Mouse (Mus musculus): ENCODE results near the gene Ankrd23. TPM values are rescaled to one million over a fixed set of nuclear protein-coding genes. Genes with fewer than 3 reads are reported as not detected.

Ankrd23 gene
- total and polyA plus RNA-seq, 2 experiments from 2014 or later, result 34.2 to 93.8 TPM

GRCm38 (mm10) chr1:36518259-36518658, 18.4 kb downstream of the Ankrd23 start:
- H3K9me3 ChIP-seq (replicated peaks; ENCODE audit: control insufficient read depth, low read length), result no peaks in the 10 kb centered on the region
- H3K27ac ChIP-seq (ENCODE audit: low read depth), result no peak overlapping the region
- ATAC-seq (ENCODE audit: insufficient read depth, low read depth) (peak; percentile 39; the same call in 1 of the 2 replicates), DNase-seq (ENCODE audit: low spot score) (no peak)
- H3K4me3 ChIP-seq (ENCODE audit: low read depth, low read length), result no peak overlapping the region
- H3K9ac ChIP-seq (replicated peaks; ENCODE audit: low read depth, low read length), result no peak overlapping the region; the same call in 1 of the 2 replicates
- no peaks in the 10 kb centered on the region for H3K27me3 ChIP-seq (ENCODE audit: control insufficient read depth, insufficient read depth, low read length)
- no peak for TF ChIP-seq CTCF (IDR thresholded peaks at IDR 0.05; ENCODE audit: low read depth)
- TF ChIP-seq EP300 (IDR thresholded peaks at IDR 0.05; ENCODE audit: low read depth), result no peak
- 52% methylated on average over 3 of the region's 3 CpGs for WGBS
- H3K36me3 ChIP-seq (replicated peaks; ENCODE audit: control insufficient read depth, insufficient read depth, low read length), result peaks cover 66% of the 10 kb centered on the region
- H3K4me2 ChIP-seq (ENCODE audit: low read depth, low read length), result no peak overlapping the region
- peaks cover 20% of the 10 kb centered on the region for H3K4me1 ChIP-seq (ENCODE audit: control insufficient read depth, insufficient read depth)

GRCm38 (mm10) chr1:36513718-36514117, 23.0 kb downstream of the Ankrd23 start:
- DNase-seq (ENCODE audit: low spot score), result no peak
- Histone ChIP-seq H3K9me3 (replicated peaks; ENCODE audit: control insufficient read depth, low read length) (no peaks in the 10 kb centered on the region), H3K27me3 (ENCODE audit: control insufficient read depth, insufficient read depth, low read length) (no peaks in the 10 kb centered on the region), H3K27ac (ENCODE audit: low read depth) (no peak overlapping the region), H3K4me3 (ENCODE audit: low read depth, low read length) (peak overlapping the region; percentile 92), H3K9ac (replicated peaks; ENCODE audit: low read depth, low read length) (no peak overlapping the region), H3K36me3 (replicated peaks; ENCODE audit: control insufficient read depth, insufficient read depth, low read length) (peaks cover 22% of the 10 kb centered on the region; the same call in 1 of the 2 replicates), H3K4me1 (ENCODE audit: control insufficient read depth, insufficient read depth) (peaks cover 20% of the 10 kb centered on the region), H3K4me2 (ENCODE audit: low read depth, low read length) (peak overlapping the region; percentile 99)
- WGBS, result 53% methylated on average over 2 of the region's 2 CpGs
- no peak for TF ChIP-seq EP300 (IDR thresholded peaks at IDR 0.05; ENCODE audit: low read depth)
- peak; percentile 45 for TF ChIP-seq CTCF (IDR thresholded peaks at IDR 0.05; ENCODE audit: low read depth)
- no peak for ATAC-seq (ENCODE audit: insufficient read depth, low read depth)

DNA sequence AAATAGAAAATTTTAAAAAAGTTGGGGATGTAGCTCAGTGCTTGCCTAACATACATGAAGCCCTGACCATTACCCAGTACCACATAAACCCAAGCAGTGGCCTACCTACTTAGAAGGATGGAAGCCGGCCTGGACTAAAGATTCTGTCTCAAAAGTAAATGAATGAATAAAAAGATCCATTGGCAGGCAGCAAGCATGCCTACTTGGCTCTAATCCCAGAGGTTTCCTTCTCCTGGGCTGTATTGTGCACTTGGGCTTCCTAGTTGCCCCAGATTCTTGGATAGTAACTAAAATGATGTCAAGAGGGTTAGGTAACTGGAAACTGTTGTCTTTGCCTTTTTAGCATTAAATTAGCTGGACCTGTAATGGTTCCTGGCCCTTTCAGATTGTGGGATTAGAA, 23.4 kb downstream of the Ankrd23 start:
- 4% methylated on average over 1 of the region's 1 CpGs for WGBS
- TF ChIP-seq CTCF (IDR thresholded peaks at IDR 0.05; ENCODE audit: low read depth), result no peak
- TF ChIP-seq EP300 (IDR thresholded peaks at IDR 0.05; ENCODE audit: low read depth), result no peak
- H3K27ac ChIP-seq (ENCODE audit: low read depth), result peak overlapping the region; percentile 99
- peaks cover 18% of the 10 kb centered on the region; the same call in 1 of the 2 replicates for H3K36me3 ChIP-seq (replicated peaks; ENCODE audit: control insufficient read depth, insufficient read depth, low read length)
- no peak for ATAC-seq (ENCODE audit: insufficient read depth, low read depth)
- H3K9me3 ChIP-seq (replicated peaks; ENCODE audit: control insufficient read depth, low read length), result no peaks in the 10 kb centered on the region
- no peaks in the 10 kb centered on the region for H3K27me3 ChIP-seq (ENCODE audit: control insufficient read depth, insufficient read depth, low read length)
- no peak for DNase-seq (ENCODE audit: low spot score)
- H3K9ac ChIP-seq (replicated peaks; ENCODE audit: low read depth, low read length), result peak overlapping the region; percentile 87
- peak overlapping the region; percentile 99 for H3K4me2 ChIP-seq (ENCODE audit: low read depth, low read length)
- peak overlapping the region; percentile 92 for H3K4me3 ChIP-seq (ENCODE audit: low read depth, low read length)
- H3K4me1 ChIP-seq (ENCODE audit: control insufficient read depth, insufficient read depth), result peaks cover 20% of the 10 kb centered on the region

DNA sequence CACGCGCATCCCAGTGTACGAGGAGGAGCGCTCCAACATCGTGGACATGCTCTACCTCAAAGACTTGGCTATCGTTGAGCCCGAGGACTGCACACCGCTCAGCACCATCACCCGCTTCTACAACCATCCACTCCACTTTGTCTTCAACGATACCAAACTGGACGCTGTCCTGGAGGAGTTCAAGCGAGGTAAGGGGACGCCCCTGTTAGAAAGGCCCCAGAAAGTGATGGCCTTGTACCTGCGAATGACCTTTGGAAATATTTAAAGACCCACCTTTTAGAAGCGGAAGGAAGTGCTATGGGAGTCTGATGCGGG, 23.8 kb downstream of the Ankrd23 start:
- no peak for ATAC-seq (ENCODE audit: insufficient read depth, low read depth)
- Histone ChIP-seq H3K4me1 (ENCODE audit: control insufficient read depth, insufficient read depth) (peaks cover 20% of the 10 kb centered on the region), H3K9me3 (replicated peaks; ENCODE audit: control insufficient read depth, low read length) (no peaks in the 10 kb centered on the region), H3K36me3 (replicated peaks; ENCODE audit: control insufficient read depth, insufficient read depth, low read length) (peaks cover 15% of the 10 kb centered on the region; the same call in 1 of the 2 replicates), H3K4me2 (ENCODE audit: low read depth, low read length) (peak overlapping the region; percentile 99), H3K27me3 (ENCODE audit: control insufficient read depth, insufficient read depth, low read length) (no peaks in the 10 kb centered on the region), H3K4me3 (ENCODE audit: low read depth, low read length) (peak overlapping the region; percentile 92), H3K27ac (ENCODE audit: low read depth) (peak overlapping the region; percentile 99), H3K9ac (replicated peaks; ENCODE audit: low read depth, low read length) (peak overlapping the region; percentile 87)
- 2% methylated on average over 16 of the region's 16 CpGs for WGBS
- DNase-seq (ENCODE audit: low spot score), result no peak
- TF ChIP-seq CTCF (IDR thresholded peaks at IDR 0.05; ENCODE audit: low read depth) (no peak), EP300 (IDR thresholded peaks at IDR 0.05; ENCODE audit: low read depth) (no peak)

DNA sequence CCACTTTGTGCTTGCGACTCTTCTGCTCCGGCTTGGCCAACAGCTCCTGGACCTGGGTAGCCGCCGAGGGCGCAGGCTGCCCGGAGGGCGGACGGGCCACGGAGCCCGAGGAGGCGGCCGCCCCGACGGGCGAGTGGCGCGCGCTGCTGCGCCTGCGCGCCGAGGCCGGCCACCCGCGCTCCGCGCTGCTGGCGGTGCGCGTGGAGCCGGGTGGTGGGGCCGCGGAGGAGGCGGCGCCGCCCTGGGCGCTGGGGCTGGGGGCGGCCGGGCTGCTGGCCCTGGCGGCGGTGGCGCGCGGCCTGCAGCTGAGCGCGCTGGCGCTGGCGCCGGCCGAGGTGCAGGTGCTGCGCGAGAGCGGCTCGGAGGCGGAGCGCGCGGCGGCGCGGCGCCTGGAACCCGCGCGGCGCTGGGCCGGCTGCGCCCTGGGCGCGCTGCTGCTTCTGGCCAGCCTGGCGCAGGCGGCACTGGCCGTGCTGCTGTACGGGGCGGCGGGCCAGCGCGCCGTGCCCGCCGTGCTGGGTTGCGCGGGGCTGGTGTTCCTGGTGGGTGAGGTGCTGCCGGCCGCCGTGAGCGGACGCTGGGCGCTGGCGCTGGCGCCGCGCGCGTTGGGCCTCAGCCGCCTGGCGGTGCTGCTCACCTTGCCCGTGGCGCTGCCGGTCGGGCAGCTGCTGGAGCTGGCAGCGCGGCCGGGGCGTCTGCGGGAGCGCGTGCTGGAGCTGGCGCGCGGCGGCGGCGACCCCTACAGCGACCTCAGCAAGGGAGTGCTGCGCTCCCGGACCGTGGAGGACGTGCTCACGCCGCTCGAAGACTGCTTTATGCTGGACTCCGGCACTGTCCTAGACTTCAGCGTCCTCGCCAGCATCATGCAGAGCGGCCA, 24.4 kb downstream of the Ankrd23 start:
- Histone ChIP-seq H3K27ac (ENCODE audit: low read depth) (peak overlapping the region; percentile 99), H3K9me3 (replicated peaks; ENCODE audit: control insufficient read depth, low read length) (no peaks in the 10 kb centered on the region), H3K4me3 (ENCODE audit: low read depth, low read length) (peak overlapping the region; percentile 92), H3K4me1 (ENCODE audit: control insufficient read depth, insufficient read depth) (peaks cover 20% of the 10 kb centered on the region), H3K9ac (replicated peaks; ENCODE audit: low read depth, low read length) (peak overlapping the region; percentile 87), H3K4me2 (ENCODE audit: low read depth, low read length) (peak overlapping the region; percentile 99), H3K27me3 (ENCODE audit: control insufficient read depth, insufficient read depth, low read length) (no peaks in the 10 kb centered on the region), H3K36me3 (replicated peaks; ENCODE audit: control insufficient read depth, insufficient read depth, low read length) (0 out of 2 replicates have a peak, but pooled peaks cover 11% of the 10 kb centered on the region)
- DNase-seq (ENCODE audit: low spot score) (no peak), ATAC-seq (ENCODE audit: insufficient read depth, low read depth) (peak; percentile 52)
- WGBS, result 1% methylated on average over 97 of the region's 126 CpGs
- no peak for TF ChIP-seq CTCF (IDR thresholded peaks at IDR 0.05; ENCODE audit: low read depth)
